Mouse (Mus musculus): ENCODE data around the gene Fbxl7. TPM values are rescaled to one million over a fixed set of nuclear protein-coding genes. Genes with fewer than 3 reads are reported as not detected.

Gene Fbxl7
- polyA plus RNA-seq, 1 experiment, result not detected

- Histone ChIP-seq H3K4me3 (ENCODE audit: insufficient read depth, low read length) (no peak overlapping the region), H3K27ac (ENCODE audit: insufficient read depth, low read depth, low read length) (no peak overlapping the region), H3K4me1 (ENCODE audit: control insufficient read depth, insufficient read depth, low read length) (no peaks in the 10 kb centered on the region)
- TF ChIP-seq POLR2A (IDR thresholded peaks at IDR 0.05; ENCODE audit: borderline replicate concordance, low read depth, low read length) (no peak), CTCF (IDR thresholded peaks at IDR 0.05; ENCODE audit: low read depth, low read length) (no peak)
These were observed 179.2 kb downstream of the Fbxl7 start for GRCm38 (mm10) chr15:26716181-26716580.

DNA sequence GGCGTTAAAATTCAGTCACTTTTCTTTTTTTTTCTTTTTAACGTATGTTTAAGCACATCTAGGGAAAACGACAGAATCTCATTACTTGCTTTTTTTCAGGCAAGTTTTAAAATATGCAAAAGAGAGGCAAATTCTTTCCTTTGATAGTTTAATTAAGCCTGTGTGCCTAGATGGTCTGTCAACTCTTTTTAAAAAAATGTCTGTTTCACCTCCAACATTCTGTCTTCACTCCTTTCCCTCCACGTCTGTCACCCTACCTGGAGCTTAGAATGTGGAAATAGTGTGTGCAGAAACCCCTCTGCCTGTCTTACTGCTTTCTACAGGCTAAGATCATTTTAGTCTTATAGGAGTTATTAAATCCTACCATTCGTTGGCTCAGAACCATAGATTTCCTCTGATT, 179.7 kb downstream of the Fbxl7 start:
- TF ChIP-seq POLR2A (IDR thresholded peaks at IDR 0.05; ENCODE audit: borderline replicate concordance, low read depth, low read length), result no peak
- TF ChIP-seq CTCF (IDR thresholded peaks at IDR 0.05; ENCODE audit: low read depth, low read length), result no peak
- Histone ChIP-seq H3K4me1 (ENCODE audit: control insufficient read depth, insufficient read depth, low read length) (no peaks in the 10 kb centered on the region), H3K27ac (ENCODE audit: insufficient read depth, low read depth, low read length) (no peak overlapping the region), H3K4me3 (ENCODE audit: insufficient read depth, low read length) (no peak overlapping the region)

- Histone ChIP-seq H3K27ac (ENCODE audit: insufficient read depth, low read depth, low read length) (no peak overlapping the region), H3K4me1 (ENCODE audit: control insufficient read depth, insufficient read depth, low read length) (no peaks in the 10 kb centered on the region)
These were observed 183.1 kb downstream of the Fbxl7 start for GRCm38 (mm10) chr15:26712271-26712670.

GRCm38 (mm10) chr15:26704966-26705365, 190.4 kb downstream of the Fbxl7 start:
- no peak overlapping the region for H3K4me3 ChIP-seq (ENCODE audit: insufficient read depth, low read length)
- no peak overlapping the region for H3K27ac ChIP-seq (ENCODE audit: insufficient read depth, low read depth, low read length)
- TF ChIP-seq POLR2A (IDR thresholded peaks at IDR 0.05; ENCODE audit: borderline replicate concordance, low read depth, low read length) (no peak), CTCF (IDR thresholded peaks at IDR 0.05; ENCODE audit: low read depth, low read length) (no peak)
- H3K4me1 ChIP-seq (ENCODE audit: control insufficient read depth, insufficient read depth, low read length), result no peaks in the 10 kb centered on the region

More at GRCm38 (mm10) chr15:26712271-26712670, 183.1 kb downstream of the Fbxl7 start:
- TF ChIP-seq POLR2A (IDR thresholded peaks at IDR 0.05; ENCODE audit: borderline replicate concordance, low read depth, low read length) (no peak), CTCF (IDR thresholded peaks at IDR 0.05; ENCODE audit: low read depth, low read length) (no peak)
- no peak overlapping the region for H3K4me3 ChIP-seq (ENCODE audit: insufficient read depth, low read length)

DNA sequence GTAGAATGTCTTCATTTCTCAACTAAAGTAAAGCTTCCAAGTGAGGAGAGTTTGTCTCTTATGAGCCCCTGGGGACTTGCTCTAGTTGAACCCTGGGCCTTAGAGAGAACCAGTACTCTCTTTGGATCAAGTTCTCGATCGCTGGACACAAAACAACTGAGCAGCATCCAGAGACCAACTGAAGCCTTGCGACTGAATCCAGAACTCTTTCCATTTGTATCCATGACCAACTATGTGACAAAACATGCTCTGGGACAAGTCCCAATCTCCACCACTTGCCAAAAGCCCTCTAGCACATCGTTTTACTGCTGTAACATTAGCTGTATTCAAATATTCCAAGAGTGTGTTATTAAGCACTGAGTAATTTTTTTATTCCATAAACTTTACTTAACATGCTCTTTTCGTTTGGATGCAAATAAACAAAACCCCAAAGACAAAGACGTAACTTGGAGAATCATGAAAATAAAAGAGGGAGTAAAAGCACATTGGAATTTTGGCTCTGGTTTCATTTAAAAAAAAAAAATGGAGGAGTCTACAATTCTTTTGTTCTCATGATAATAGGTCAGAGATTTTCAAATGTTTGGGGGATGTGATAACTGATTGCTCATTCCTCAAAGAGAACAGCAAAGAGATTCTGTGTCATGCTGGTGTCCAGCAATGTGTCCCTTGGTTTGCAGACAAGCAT, 192.1 kb downstream of the Fbxl7 start:
- H3K4me3 ChIP-seq (ENCODE audit: insufficient read depth, low read length), result no peak overlapping the region
- no peak overlapping the region for H3K27ac ChIP-seq (ENCODE audit: insufficient read depth, low read depth, low read length)
- no peak for TF ChIP-seq POLR2A (IDR thresholded peaks at IDR 0.05; ENCODE audit: borderline replicate concordance, low read depth, low read length)
- TF ChIP-seq CTCF (IDR thresholded peaks at IDR 0.05; ENCODE audit: low read depth, low read length), result no peak
- no peaks in the 10 kb centered on the region for H3K4me1 ChIP-seq (ENCODE audit: control insufficient read depth, insufficient read depth, low read length)

DNA sequence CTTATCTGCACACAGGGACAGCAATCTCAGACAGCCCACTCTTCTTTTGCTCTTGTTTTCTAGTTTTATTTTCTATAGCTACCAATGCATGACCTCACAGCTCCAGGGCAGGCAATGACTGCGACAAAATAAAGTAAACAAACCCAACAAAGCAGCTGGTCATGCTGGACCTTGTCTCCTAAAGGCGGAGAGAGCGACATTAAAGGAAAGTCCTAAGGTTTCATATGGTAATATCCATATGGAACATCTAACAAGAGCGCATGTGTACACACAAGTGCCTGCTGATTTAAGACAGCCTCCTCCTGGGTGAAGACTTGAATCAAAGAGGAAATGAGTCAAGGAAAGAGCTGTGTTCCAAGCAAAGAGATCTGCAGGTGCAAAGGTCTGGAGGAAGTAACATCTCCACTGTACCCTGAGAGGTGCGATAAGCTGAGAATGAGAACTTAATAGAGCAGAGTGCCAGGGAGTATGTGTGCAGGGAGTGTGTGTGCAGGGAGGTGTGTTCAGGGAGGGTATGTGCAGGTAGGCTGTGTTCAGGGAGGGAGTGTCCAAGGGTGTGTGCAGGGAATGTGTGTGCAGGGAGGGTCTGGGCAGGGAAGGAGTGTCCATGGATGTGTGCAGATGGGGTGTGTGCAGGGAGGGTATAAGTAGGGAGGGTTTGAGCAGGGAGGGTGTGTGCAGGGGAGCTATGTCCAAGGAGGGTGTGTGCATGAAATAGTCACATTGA, 193.3 kb downstream of the Fbxl7 start:
- no peak overlapping the region for H3K4me3 ChIP-seq (ENCODE audit: insufficient read depth, low read length)
- TF ChIP-seq CTCF (IDR thresholded peaks at IDR 0.05; ENCODE audit: low read depth, low read length), result no peak
- TF ChIP-seq POLR2A (IDR thresholded peaks at IDR 0.05; ENCODE audit: borderline replicate concordance, low read depth, low read length), result no peak
- no peak overlapping the region for H3K27ac ChIP-seq (ENCODE audit: insufficient read depth, low read depth, low read length)
- no peaks in the 10 kb centered on the region for H3K4me1 ChIP-seq (ENCODE audit: control insufficient read depth, insufficient read depth, low read length)

DNA sequence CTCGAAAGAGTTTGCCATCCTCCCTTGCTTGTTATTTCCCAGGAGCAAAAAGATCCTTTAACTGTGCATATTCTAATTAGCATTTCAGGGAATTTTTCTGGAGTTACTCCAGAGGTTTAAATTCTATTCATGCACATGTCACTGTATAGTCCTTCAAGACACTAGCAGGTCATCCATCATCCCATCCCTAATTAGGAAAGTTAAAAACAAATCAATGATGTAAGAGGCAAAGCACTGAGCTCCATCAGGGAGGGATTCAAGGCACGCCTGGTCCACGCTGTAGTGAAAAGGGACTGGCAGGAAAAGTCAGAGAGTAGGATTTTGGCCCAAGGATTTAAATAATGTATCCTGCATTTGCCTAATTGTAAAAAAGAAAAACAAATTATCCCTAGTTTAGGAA, 202.3 kb downstream of the Fbxl7 start:
- Histone ChIP-seq H3K4me3 (ENCODE audit: insufficient read depth, low read length) (no peak overlapping the region), H3K27ac (ENCODE audit: insufficient read depth, low read depth, low read length) (no peak overlapping the region), H3K4me1 (ENCODE audit: control insufficient read depth, insufficient read depth, low read length) (no peaks in the 10 kb centered on the region)
- no peak for TF ChIP-seq CTCF (IDR thresholded peaks at IDR 0.05; ENCODE audit: low read depth, low read length)
- no peak for TF ChIP-seq POLR2A (IDR thresholded peaks at IDR 0.05; ENCODE audit: borderline replicate concordance, low read depth, low read length)

- Histone ChIP-seq H3K4me1 (ENCODE audit: control insufficient read depth, insufficient read depth, low read length) (no peaks in the 10 kb centered on the region), H3K4me3 (ENCODE audit: insufficient read depth, low read length) (no peak overlapping the region), H3K27ac (ENCODE audit: insufficient read depth, low read depth, low read length) (no peak overlapping the region)
- TF ChIP-seq CTCF (IDR thresholded peaks at IDR 0.05; ENCODE audit: low read depth, low read length) (no peak), POLR2A (IDR thresholded peaks at IDR 0.05; ENCODE audit: borderline replicate concordance, low read depth, low read length) (no peak)
These were observed 206.8 kb downstream of the Fbxl7 start for GRCm38 (mm10) chr15:26688472-26689104.

GRCm38 (mm10) chr15:26687729-26688128, 207.7 kb downstream of the Fbxl7 start:
- no peak for TF ChIP-seq POLR2A (IDR thresholded peaks at IDR 0.05; ENCODE audit: borderline replicate concordance, low read depth, low read length)
- TF ChIP-seq CTCF (IDR thresholded peaks at IDR 0.05; ENCODE audit: low read depth, low read length), result no peak
- no peak overlapping the region for H3K27ac ChIP-seq (ENCODE audit: insufficient read depth, low read depth, low read length)
- H3K4me3 ChIP-seq (ENCODE audit: insufficient read depth, low read length), result no peak overlapping the region
- no peaks in the 10 kb centered on the region for H3K4me1 ChIP-seq (ENCODE audit: control insufficient read depth, insufficient read depth, low read length)

GRCm38 (mm10) chr15:26682279-26682678, 213.1 kb downstream of the Fbxl7 start:
- no peak overlapping the region for H3K27ac ChIP-seq (ENCODE audit: insufficient read depth, low read depth, low read length)
- no peak for TF ChIP-seq CTCF (IDR thresholded peaks at IDR 0.05; ENCODE audit: low read depth, low read length)
- TF ChIP-seq POLR2A (IDR thresholded peaks at IDR 0.05; ENCODE audit: borderline replicate concordance, low read depth, low read length), result no peak
- no peak overlapping the region for H3K4me3 ChIP-seq (ENCODE audit: insufficient read depth, low read length)
- H3K4me1 ChIP-seq (ENCODE audit: control insufficient read depth, insufficient read depth, low read length), result no peaks in the 10 kb centered on the region

All from bone marrow macrophage, adult 2 months (primary cell).